Mouse (Mus musculus) limb, embryonic 13.5 days (tissue): ENCODE measurements around the gene Cited2. TPM values are rescaled to one million over a fixed set of nuclear protein-coding genes. Genes with fewer than 3 reads are reported as not detected.

Experiments used
- ATAC-seq: fragments of 200-750 bp; cut with Nextera tagmentation; 2 replicates; pipeline ENCODE4 v1.8.0; 2017; ENCODE audit warnings: low read depth, moderate number of reproducible peaks, moderate TSS enrichment; ENCODE audit not compliant: low FRiP score
- H3K27ac ChIP-seq: fragments of 300-500 bp; sonication (generic); 2 replicates; pipeline ENCODE4 v1.5.1; 2015; ENCODE audit warnings: inconsistent platforms, mild to moderate bottlenecking, moderate library complexity
- H3K27me3 ChIP-seq: fragments of 300-500 bp; sonication (generic); 2 replicates; pipeline ENCODE4 v1.6.1; 2015; ENCODE audit warnings: mild to moderate bottlenecking, inconsistent platforms
- H3K36me3 ChIP-seq: fragments of 300-500 bp; sonication (generic); 2 replicates; pipeline ENCODE4 v1.6.1; 2015; ENCODE audit warnings: inconsistent platforms, mild to moderate bottlenecking, moderate library complexity
- H3K4me1 ChIP-seq: fragments of 300-500 bp; sonication (generic); 2 replicates; pipeline ENCODE4 v1.6.1; 2015; ENCODE audit warnings: inconsistent platforms
- H3K4me2 ChIP-seq: fragments of 300-500 bp; sonication (generic); replicated peaks from 2 replicates; pipeline ENCODE4 v1.6.1; 2015; ENCODE audit warnings: inconsistent platforms, mild to moderate bottlenecking, moderate library complexity
- H3K4me3 ChIP-seq: fragments of 300-500 bp; sonication (generic); 2 replicates; pipeline ENCODE4 v1.5.1; 2015; ENCODE audit warnings: moderate library complexity, mild to moderate bottlenecking, inconsistent platforms
- H3K9ac ChIP-seq: fragments of 300-500 bp; sonication (generic); 2 replicates; pipeline ENCODE4 v1.6.1; 2015; ENCODE audit warnings: mild to moderate bottlenecking, inconsistent platforms
- H3K9me3 ChIP-seq: fragments of 300-500 bp; sonication (generic); 2 replicates; pipeline ENCODE4 v1.6.1; 2016; ENCODE audit warnings: inconsistent platforms
- WGBS: fragments of 180-500 bp; shearing (Covaris S2); methylation state at CpG from one replicate; pipeline ENCODE4 v1.1.7; 2015; 5-methylcytosine and 5-hydroxymethylcytosine counted together
- polyA plus RNA-seq: library from polyadenylated mRNA; unstranded; fragments of >200 nt; fragmentation: Nextera tagmentation; extraction: Ambion mirVana; gene quantifications from 2 replicates; pipeline ENCODE4 v1.2.1, GENCODE M21; 2015

Gene Cited2
- polyA plus RNA-seq = 37.3 and 40.6 TPM in 2 replicates

GRCm38 (mm10) chr10:17722653-17723410 is at the start of gene Cited2:
Gene Cited2, plus strand, starts transcription at chr10:17723218.
- Histone ChIP-seq H3K9me3 (no peaks in the 10 kb centered on the region), H3K9ac (peak within 1 kb of the TSS; percentile 95), H3K36me3 (no peaks in the 10 kb centered on the region), H3K27me3 (no peaks in the 10 kb centered on the region), H3K4me2 (peak within 1 kb of the TSS; percentile 78), H3K4me3 (peak within 1 kb of the TSS; percentile 96), H3K27ac (peak within 1 kb of the TSS; percentile 99), H3K4me1 (peaks cover 26% of the 10 kb centered on the region)
- ATAC-seq = peak; percentile 84
- WGBS = under 1% methylated on average over 55 of the region's 55 CpGs

GRCm38 (mm10) chr10:17674454-17674853 is 48.6 kb upstream of the Cited2 start:
- H3K27me3 ChIP-seq = no peaks in the 10 kb centered on the region
- H3K27ac ChIP-seq = no peak overlapping the region
- no peak overlapping the region for H3K4me3 ChIP-seq
- no peak overlapping the region for H3K4me2 ChIP-seq
- no peaks in the 10 kb centered on the region for H3K36me3 ChIP-seq
- H3K9ac ChIP-seq = no peak overlapping the region
- no peaks in the 10 kb centered on the region for H3K9me3 ChIP-seq
- WGBS = 76% methylated on average over 5 of the region's 5 CpGs
- no peaks in the 10 kb centered on the region for H3K4me1 ChIP-seq
- ATAC-seq = no peak

GRCm38 (mm10) chr10:17674869-17675268 is 48.1 kb upstream of the Cited2 start:
- WGBS = 94% methylated on average over 2 of the region's 2 CpGs
- no peak overlapping the region for H3K27ac ChIP-seq

GRCm38 (mm10) chr10:17676464-17676863 is 46.6 kb upstream of the Cited2 start:
- H3K9ac ChIP-seq = no peak overlapping the region
- no peak overlapping the region for H3K4me2 ChIP-seq
- no peak for ATAC-seq
- no peaks in the 10 kb centered on the region for H3K36me3 ChIP-seq
- H3K4me3 ChIP-seq = no peak overlapping the region
- no peaks in the 10 kb centered on the region for H3K27me3 ChIP-seq
- H3K4me1 ChIP-seq = no peaks in the 10 kb centered on the region
- no peaks in the 10 kb centered on the region for H3K9me3 ChIP-seq
- H3K27ac ChIP-seq = no peak overlapping the region
- WGBS = 84% methylated on average over 3 of the region's 3 CpGs

More at GRCm38 (mm10) chr10:17674869-17675268, 48.1 kb upstream of the Cited2 start:
- H3K4me3 ChIP-seq = no peak overlapping the region
- no peak overlapping the region for H3K9ac ChIP-seq
- H3K27me3 ChIP-seq = no peaks in the 10 kb centered on the region
- no peak overlapping the region for H3K4me2 ChIP-seq
- H3K9me3 ChIP-seq = no peaks in the 10 kb centered on the region
- no peaks in the 10 kb centered on the region for H3K4me1 ChIP-seq
- no peaks in the 10 kb centered on the region for H3K36me3 ChIP-seq
- no peak for ATAC-seq

- Histone ChIP-seq H3K4me2 (no peak overlapping the region), H3K4me3 (no peak overlapping the region), H3K9me3 (no peaks in the 10 kb centered on the region), H3K4me1 (no peaks in the 10 kb centered on the region), H3K36me3 (no peaks in the 10 kb centered on the region), H3K27ac (no peak overlapping the region), H3K27me3 (no peaks in the 10 kb centered on the region), H3K9ac (no peak overlapping the region)
- ATAC-seq = no peak
- 67% methylated on average over 4 of the region's 4 CpGs for WGBS
Measured at GRCm38 (mm10) chr10:17677308-17677707, 45.7 kb upstream of the Cited2 start.

GRCm38 (mm10) chr10:17680432-17681382 is 42.3 kb upstream of the Cited2 start:
- no peak overlapping the region for H3K27ac ChIP-seq
- H3K9ac ChIP-seq = no peak overlapping the region
- no peak overlapping the region for H3K4me2 ChIP-seq
- H3K36me3 ChIP-seq = no peaks in the 10 kb centered on the region
- WGBS = 70% methylated on average over 8 of the region's 8 CpGs
- H3K4me1 ChIP-seq = no peaks in the 10 kb centered on the region
- no peaks in the 10 kb centered on the region for H3K27me3 ChIP-seq
- ATAC-seq = no peak
- no peaks in the 10 kb centered on the region for H3K9me3 ChIP-seq
- no peak overlapping the region for H3K4me3 ChIP-seq

- Histone ChIP-seq H3K36me3 (no peaks in the 10 kb centered on the region), H3K27me3 (no peaks in the 10 kb centered on the region), H3K4me2 (no peak overlapping the region), H3K9ac (no peak overlapping the region), H3K4me3 (no peak overlapping the region), H3K4me1 (no peaks in the 10 kb centered on the region), H3K9me3 (no peaks in the 10 kb centered on the region), H3K27ac (no peak overlapping the region)
- ATAC-seq = no peak
- 89% methylated on average over 2 of the region's 2 CpGs for WGBS
Measured at GRCm38 (mm10) chr10:17681386-17681785, 41.6 kb upstream of the Cited2 start.

- Histone ChIP-seq H3K4me2 (no peak overlapping the region), H3K4me3 (no peak overlapping the region), H3K36me3 (no peaks in the 10 kb centered on the region), H3K9me3 (no peaks in the 10 kb centered on the region), H3K9ac (no peak overlapping the region), H3K4me1 (no peaks in the 10 kb centered on the region), H3K27ac (no peak overlapping the region), H3K27me3 (no peaks in the 10 kb centered on the region)
- WGBS = 55% methylated on average over 6 of the region's 6 CpGs
- no peak for ATAC-seq
Measured at GRCm38 (mm10) chr10:17683852-17684428, 39.1 kb upstream of the Cited2 start.

- H3K27ac ChIP-seq = no peak overlapping the region
- WGBS = 80% methylated on average over 4 of the region's 4 CpGs
- no peaks in the 10 kb centered on the region for H3K27me3 ChIP-seq
- no peak overlapping the region for H3K4me2 ChIP-seq
- H3K9ac ChIP-seq = no peak overlapping the region
- no peak overlapping the region for H3K4me3 ChIP-seq
- no peak for ATAC-seq
- H3K36me3 ChIP-seq = no peaks in the 10 kb centered on the region
- no peaks in the 10 kb centered on the region for H3K9me3 ChIP-seq
- H3K4me1 ChIP-seq = no peaks in the 10 kb centered on the region
Measured at GRCm38 (mm10) chr10:17689806-17690205, 33.2 kb upstream of the Cited2 start.

GRCm38 (mm10) chr10:17691709-17692108 is 31.3 kb upstream of the Cited2 start:
- H3K9ac ChIP-seq = no peak overlapping the region
- H3K4me2 ChIP-seq = no peak overlapping the region
- no peaks in the 10 kb centered on the region for H3K4me1 ChIP-seq
- no peaks in the 10 kb centered on the region for H3K27me3 ChIP-seq
- 91% methylated on average over 1 of the region's 1 CpGs for WGBS
- no peaks in the 10 kb centered on the region for H3K36me3 ChIP-seq
- no peaks in the 10 kb centered on the region for H3K9me3 ChIP-seq
- no peak overlapping the region for H3K4me3 ChIP-seq
- no peak for ATAC-seq
- H3K27ac ChIP-seq = no peak overlapping the region

GRCm38 (mm10) chr10:17695801-17696200 is 27.2 kb upstream of the Cited2 start:
- Histone ChIP-seq H3K4me2 (no peak overlapping the region), H3K4me1 (no peaks in the 10 kb centered on the region), H3K27ac (no peak overlapping the region), H3K9ac (no peak overlapping the region), H3K27me3 (no peaks in the 10 kb centered on the region), H3K4me3 (no peak overlapping the region), H3K9me3 (no peaks in the 10 kb centered on the region), H3K36me3 (no peaks in the 10 kb centered on the region)
- 82% methylated on average over 3 of the region's 3 CpGs for WGBS
- no peak for ATAC-seq
